Mouse (Mus musculus) regulatory T cell (primary cell): ENCODE data around the gene Mrpl27.
"Not testable (repeated sequence)": the region's sequence is repeated elsewhere in the genome, so short reads cannot be mapped to it uniquely, and the experiment has no call there.

Source experiments
- in situ Hi-C: fragments of 300-600 bp; cut with MboI, MseI; formaldehyde crosslinking; loops from one replicate; pipeline ENCODE4 v1.15.1; 2025; ENCODE audit warnings: high pct_unique_total_duplicates

Gene Mrpl27

DNA sequence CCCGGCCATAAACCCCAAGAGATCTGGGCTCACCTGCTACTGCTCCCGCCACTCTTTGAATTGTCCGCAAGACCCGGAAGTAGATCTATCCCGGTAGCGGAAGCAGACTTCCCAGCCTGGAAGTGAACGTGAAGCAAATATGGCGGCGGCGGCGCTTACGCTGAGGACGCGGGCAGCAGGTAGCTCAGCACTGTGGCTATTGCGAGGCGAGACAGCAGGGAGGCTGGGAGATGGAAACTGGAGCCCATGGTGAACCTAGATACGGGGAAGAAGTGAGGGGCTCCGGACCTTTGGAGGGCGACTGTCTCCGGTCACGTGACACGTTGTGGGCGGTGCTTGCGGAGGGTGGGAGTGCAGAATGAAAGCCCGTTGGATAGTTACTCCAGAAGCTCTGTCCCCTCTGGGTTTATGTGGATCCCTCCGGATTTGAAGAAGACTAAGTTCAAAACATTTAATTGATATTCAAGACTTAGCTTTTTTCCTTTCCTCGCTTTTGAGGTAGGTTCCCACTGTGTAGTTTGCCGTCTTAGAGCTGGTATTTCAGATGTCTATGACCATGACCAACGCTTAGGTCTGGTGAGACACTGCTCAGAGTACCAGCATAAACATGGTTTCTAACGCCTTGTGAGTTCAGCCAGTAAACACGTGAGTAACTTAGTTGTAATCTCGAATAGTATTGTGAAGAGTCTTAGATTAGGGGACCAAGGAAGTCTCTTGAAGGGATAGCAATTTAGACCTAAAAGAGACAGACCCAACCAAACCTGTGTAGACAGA lies at the start of gene Mrpl27, which contains the start of gene Eme1:
Mrpl27 (plus strand) TSS at position 105 of the 774 bp plus-strand sequence.
Eme1 (minus strand) TSS at position 302 of the 774 bp plus-strand sequence.
- in situ Hi-C loops: no loop called here

- in situ Hi-C loops: no loop called here
Observed at GRCm38 (mm10) chr11:94610744-94611740, 42.5 kb upstream of the Mrpl27 start.

GRCm38 (mm10) chr11:94614603-94615002 lies 39.0 kb upstream of the Mrpl27 start:
- in situ Hi-C loops: no loop called here

DNA sequence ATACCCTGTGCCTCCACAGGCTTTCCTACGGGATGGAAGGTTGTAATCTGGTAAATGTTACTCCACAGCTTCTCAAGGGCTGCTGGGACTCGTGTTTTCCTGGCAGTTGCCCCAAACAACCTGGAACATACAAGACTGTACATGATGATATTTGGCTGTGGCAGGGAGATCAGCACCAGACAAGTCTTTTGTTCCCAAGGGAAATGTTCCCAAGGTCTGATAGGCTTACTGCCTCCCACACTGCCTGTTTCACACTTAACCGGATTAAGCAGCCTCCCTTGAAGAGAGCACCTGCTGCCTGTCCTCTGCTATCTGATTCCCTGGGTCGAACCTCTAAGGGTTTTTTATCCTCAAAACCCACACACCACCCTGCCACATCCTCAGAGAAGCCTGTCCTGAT lies 38.1 kb upstream of the Mrpl27 start:
- in situ Hi-C loops: no loop called here

- in situ Hi-C loops: no loop called here
Observed at GRCm38 (mm10) chr11:94617646-94618045, 35.9 kb upstream of the Mrpl27 start.

- in situ Hi-C loops: no loop called here
Observed at GRCm38 (mm10) chr11:94620766-94621457, 32.7 kb upstream of the Mrpl27 start.

GRCm38 (mm10) chr11:94621458-94621852 lies 32.1 kb upstream of the Mrpl27 start:
- in situ Hi-C loops: no loop called here

DNA sequence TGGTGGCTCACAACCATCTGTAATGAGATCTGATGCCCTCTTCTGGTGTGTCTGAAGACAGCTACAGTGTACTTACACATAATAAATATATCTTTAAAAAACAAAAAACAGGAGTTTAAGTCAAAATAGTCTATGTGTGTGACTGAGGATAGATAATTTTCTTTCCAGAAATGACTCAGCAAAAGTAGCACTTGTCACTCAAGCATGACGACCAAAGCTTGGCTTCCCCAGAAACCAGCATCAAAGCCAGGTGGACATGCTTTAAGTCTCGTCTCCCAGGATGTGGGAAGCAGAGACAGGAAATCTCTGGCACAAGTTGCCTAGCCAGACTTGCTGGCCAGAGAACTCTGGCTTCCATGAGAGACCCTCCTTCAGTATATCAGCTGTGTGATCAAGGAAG lies 31.4 kb upstream of the Mrpl27 start:
- in situ Hi-C loops: no loop called here

DNA sequence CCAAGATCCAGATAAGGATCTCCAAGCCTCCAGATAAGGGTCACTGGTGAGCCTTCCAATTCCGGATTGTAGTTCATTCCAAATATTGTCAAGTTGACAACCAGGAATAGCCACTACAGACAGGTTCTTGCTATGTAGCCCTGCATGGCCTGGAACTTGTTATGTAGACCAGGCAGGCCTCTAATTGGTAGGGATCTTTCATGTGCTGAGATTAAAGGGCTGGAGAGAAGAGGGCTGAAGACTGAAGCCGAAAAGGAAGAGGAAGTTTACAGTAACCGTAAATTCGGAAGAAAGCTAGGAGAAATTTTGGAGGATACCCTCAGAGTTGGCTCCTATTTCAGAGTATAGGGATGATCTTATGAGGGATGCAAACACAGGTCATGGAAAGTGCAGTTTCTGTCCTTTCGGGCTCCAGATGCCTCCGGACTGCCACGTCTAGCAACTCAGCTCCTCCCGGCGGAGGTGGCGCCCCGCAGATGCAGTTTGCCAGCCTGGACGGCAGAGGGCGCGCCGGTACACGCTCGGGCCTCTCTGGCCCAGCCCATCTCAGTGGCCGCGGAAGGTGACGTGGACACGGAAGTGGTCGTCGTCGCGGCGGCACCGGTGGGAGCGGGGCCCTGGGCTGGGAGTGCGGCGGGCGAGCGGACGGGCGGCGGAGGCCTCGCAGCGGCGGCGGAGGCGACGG lies 24.2 kb upstream of the Mrpl27 start, which contains the start of gene Lrrc59:
Lrrc59 (plus strand) TSS at position 569 of the 685 bp plus-strand sequence.
- in situ Hi-C loops: no loop called here

- in situ Hi-C loops: no loop called here
Observed at GRCm38 (mm10) chr11:94629884-94630198, 23.7 kb upstream of the Mrpl27 start.

DNA sequence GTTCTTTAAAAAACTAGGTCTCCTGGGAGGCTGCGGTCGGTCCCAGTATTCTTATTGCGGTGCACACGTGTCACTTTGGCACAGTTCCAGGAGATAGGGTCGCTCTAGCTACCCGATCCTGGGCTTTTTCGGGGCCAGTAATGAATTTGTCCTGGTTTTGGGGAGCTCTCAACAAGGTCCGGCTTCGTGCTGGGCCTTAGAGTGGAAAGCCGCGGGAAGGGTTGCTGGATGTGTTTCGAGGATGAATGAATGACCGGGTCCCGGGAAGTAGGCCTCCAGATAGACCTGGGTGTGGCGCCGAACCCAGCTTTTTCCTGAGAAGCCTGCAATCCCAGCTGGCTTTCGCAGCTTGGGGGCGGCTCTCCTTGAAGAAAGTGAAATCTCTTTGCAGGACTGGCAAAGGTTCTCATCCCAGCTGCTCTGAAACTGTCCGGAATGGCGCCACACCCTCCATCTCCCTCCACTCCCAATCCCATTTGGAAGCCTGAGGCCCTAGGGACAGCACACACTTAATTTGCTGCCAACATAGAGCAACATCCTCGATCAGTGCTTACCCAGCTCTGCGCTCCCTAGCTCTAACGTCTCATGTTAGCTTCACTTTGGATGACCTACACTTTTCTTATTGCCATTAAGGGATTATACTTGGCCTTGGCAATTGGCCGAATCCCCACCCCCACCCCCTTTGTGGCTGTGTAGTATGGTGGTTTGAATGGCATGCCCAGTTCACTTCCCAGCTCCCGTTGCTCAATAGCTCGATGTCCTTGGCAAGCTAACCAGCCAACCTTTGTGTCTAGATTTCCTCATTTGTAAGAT lies 23.2 kb upstream of the Mrpl27 start:
- in situ Hi-C loops: no loop called here

DNA sequence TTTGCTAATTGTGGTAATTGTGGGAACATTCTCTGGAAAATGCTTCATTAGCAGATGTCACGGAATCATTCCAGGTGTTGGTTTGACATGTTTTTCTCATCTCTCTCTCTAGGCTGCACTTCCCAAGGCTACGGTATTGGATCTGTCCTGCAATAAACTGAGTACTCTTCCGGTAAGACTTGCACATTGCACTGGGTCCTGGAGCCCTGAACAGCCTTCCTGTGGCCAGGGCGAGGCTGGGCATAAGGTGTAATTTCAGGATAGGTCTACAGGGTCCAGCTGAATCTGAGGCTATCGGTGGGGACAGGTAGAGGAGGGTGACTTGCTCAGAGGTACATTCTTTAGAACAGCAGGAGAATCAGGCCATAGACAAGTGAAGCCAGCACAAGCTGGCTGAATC lies 21.6 kb upstream of the Mrpl27 start:
- in situ Hi-C loops: no loop called here

DNA sequence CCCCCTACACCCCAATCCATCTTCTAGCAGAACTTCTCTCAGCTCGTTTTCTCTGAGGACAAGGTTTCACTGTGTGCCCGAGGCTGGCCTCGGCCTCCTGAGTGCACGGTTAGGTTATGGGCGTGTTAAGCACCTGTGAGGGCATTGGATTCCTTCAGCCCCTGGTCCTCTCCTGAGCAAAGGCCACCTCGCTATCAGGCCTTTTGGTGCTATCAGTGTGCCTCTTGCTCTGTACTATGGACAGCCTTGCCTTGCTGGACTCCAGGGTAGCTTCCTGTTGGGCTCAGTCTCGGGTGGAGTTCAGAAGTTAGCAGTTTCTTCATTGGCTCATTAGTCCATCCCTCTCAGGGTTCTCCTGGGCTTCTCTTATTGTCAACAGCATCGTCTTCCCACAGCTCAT lies 20.6 kb upstream of the Mrpl27 start:
- in situ Hi-C loops: no loop called here

DNA sequence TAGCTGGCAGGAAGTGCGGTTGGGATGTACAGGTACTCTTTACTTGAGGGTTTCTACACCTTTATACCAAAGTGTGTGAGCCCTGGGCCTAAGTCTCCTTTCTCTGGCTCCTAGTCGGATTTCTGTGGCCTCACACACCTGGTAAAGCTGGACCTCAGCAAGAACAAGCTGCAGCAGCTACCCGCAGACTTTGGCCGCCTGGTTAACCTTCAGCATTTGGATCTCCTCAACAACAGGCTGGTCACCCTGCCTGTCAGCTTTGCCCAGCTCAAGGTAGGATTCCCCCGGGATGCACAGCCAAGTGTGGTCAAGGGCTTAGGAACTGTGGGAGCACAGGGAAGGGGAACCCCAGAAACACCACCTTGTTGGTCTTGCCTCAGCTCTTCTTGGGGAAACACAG lies 19.1 kb upstream of the Mrpl27 start:
- in situ Hi-C loops: no loop called here

DNA sequence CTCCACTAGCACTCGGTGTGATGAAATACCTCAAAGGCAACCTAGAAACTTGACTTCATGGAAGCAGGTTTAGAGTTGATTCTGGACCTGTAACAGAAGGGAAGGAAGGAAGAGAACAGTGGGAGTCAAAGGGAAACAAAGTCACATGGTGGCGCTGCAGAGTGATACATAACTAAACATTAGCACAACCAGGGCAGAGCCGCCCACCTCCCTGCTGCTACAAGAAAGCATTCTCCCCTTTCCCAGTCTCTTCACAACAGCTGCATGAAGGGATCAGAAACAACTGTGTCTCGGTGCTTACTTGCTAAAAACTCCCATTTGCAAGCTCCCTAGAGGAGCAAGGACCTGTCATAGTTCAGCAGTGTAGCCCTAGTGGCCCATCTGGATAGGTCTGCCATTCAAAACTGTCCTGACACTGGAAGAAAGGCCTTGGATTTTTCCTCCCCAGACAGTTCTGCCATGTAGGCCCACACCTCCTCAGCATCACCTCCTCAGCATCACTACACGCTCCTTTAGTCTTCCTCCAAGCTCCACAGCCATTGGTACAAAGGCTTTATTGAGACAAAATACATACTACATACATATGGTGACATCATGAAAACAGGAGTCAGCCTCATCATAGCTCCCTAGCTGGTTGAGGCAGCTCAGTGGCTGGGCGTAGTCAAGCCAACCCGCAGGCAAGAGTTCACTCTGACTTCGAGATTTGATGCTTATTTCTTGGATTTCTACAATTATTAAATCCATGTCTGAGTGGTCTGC lies 8.9 kb upstream of the Mrpl27 start:
- in situ Hi-C loops: no loop called here

- in situ Hi-C loops: no loop called here
Observed at GRCm38 (mm10) chr11:94646457-94646856, 7.1 kb upstream of the Mrpl27 start.

DNA sequence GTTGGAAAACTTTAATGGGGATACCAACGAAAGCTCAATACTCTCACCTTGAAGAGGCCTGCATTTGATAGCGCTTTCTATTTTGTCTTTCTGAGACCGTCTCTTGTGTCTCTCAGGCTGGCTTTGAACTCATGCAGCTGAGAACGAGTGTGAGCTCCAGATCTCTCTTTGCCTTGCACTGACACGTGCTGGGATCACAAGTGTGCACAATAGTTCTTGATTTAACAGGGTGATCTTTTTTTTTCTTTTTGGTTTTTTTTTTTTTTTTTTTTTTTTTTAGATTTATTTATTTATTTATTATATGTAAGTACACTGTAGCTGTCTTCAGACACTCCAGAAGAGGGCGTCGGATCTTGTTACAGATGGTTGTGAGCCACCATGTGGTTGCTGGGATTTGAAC lies 2.3 kb upstream of the Mrpl27 start:
- in situ Hi-C loops: not testable (repeated sequence)

DNA sequence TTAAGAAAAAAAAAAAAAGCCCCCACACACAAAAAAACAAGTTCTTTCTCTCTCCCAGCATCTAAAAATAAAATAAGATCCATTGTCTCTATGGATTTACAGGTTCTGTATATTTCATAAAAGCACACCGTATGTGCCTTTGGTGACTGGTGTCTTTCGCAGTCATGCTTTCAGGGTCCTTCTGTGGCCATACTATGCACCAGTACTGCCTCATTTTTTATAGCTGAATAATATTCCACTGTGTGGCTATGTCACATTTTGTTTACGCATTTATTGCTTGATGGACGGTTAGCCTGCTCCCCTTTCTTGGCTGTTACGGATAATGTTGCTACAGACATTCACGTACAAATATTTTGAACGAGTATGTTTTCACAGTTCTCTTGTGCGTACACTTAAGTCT lies 594 bp upstream of the Mrpl27 start:
- in situ Hi-C loops: no loop called here

DNA sequence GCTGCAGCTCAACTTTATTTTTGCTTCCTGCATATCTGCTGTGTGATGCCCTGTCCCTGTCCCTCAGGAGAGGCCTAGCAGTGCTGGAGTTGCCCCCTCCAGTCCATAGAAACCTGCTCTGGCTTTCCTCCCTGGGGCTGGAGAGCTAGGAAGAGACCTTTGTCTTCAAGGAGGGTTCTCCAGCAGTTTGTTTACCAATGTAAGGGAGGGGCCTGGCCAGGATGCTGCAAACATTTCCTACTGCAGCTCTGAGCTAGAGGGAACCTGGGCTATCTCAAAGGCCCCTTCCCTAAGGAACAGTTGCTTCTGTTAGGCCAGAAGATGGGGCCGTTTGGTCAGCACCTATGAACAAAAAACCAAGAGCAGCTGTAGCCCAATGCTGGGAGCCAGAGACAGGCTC lies 7.8 kb downstream of the Mrpl27 start:
- in situ Hi-C loops: no loop called here

- in situ Hi-C loops: no loop called here
Observed at GRCm38 (mm10) chr11:94665281-94665680, 11.7 kb downstream of the Mrpl27 start.
